Mouse (Mus musculus) cerebellum, adult 2 months (tissue): Measurements from ENCODE around the gene Srpk2. TPM values are rescaled to one million over a fixed set of nuclear protein-coding genes. Genes with fewer than 3 reads are reported as not detected.

ENCODE experiments used
- DNase-seq, 2 experiments: peaks; one replicate each; pipeline ENCODE4 v3.0.0; 2021
- H3K27ac ChIP-seq: fragments of 200-500 bp; 2 replicates; pipeline ENCODE4 v1.5.1; 2012; ENCODE audit warnings: low read length, control low read depth, inconsistent platforms; ENCODE audit not compliant: insufficient read depth
- H3K27me3 ChIP-seq: fragments of 200-500 bp; 2 replicates; pipeline ENCODE4 v1.6.1; 2012; ENCODE audit warnings: inconsistent platforms, mild to moderate bottlenecking, low read length, moderate library complexity; ENCODE audit not compliant: control insufficient read depth, insufficient read depth
- H3K4me1 ChIP-seq: fragments of 200-500 bp; 2 replicates; pipeline ENCODE4 v1.6.1; 2011; ENCODE audit warnings: low read length; ENCODE audit not compliant: control insufficient read depth, insufficient read depth
- H3K4me3 ChIP-seq: fragments of 200-500 bp; replicated peaks from 2 replicates; pipeline ENCODE3; 2011; ENCODE audit warnings: mild to moderate bottlenecking, low read depth, low read length, control low read depth; ENCODE audit not compliant: insufficient read depth
- CTCF ChIP-seq: fragments of 200-500 bp; IDR thresholded peaks from 2 replicates; pipeline ENCODE4 v1.5.1; 2011; ENCODE audit warnings: low read depth, mild to moderate bottlenecking, control low read depth, low read length, moderate library complexity, borderline replicate concordance; ENCODE audit not compliant: insufficient read depth
- POLR2A ChIP-seq: fragments of 200-500 bp; IDR thresholded peaks from 2 replicates; pipeline ENCODE4 v1.6.1; 2011; ENCODE audit warnings: low read length, control low read depth, borderline replicate concordance; ENCODE audit not compliant: insufficient read depth
- WGBS: fragments of 180-500 bp; shearing (Covaris S2); methylation state at CpG from one replicate; pipeline ENCODE4 v1.1.7; 2018; 5-methylcytosine and 5-hydroxymethylcytosine counted together
- polyA plus RNA-seq: library from polyadenylated mRNA; depleted of rRNA; stranded (reverse); fragments of >200 nt; gene quantifications from 2 replicates; pipeline ENCODE4 v1.2.3, GENCODE M21; 2012

Srpk2 gene
- polyA plus RNA-seq, 1 experiment, result 71.3 TPM

GRCm38 (mm10) chr5:23531100-23531499, 153.3 kb downstream of the Srpk2 start:
- no peaks in the 10 kb centered on the region for H3K27me3 ChIP-seq
- no peaks in the 10 kb centered on the region for H3K4me1 ChIP-seq
- H3K4me3 ChIP-seq, result no peak overlapping the region
- 97% methylated on average over 6 of the region's 6 CpGs for WGBS
- DNase-seq, result no peak
- TF ChIP-seq CTCF (no peak), POLR2A (no peak)
- H3K27ac ChIP-seq, result no peak overlapping the region

GRCm38 (mm10) chr5:23524621-23525020, 159.8 kb downstream of the Srpk2 start:
- no peaks in the 10 kb centered on the region; the same call in 1 of the 2 replicates for H3K27me3 ChIP-seq
- no peak for DNase-seq
- TF ChIP-seq CTCF, result no peak
- no peaks in the 10 kb centered on the region; the same call in 1 of the 2 replicates for H3K4me1 ChIP-seq
- H3K27ac ChIP-seq, result no peak overlapping the region; the same call in 1 of the 2 replicates
- H3K4me3 ChIP-seq, result no peak overlapping the region
- WGBS, result 48% methylated on average over 3 of the region's 3 CpGs

GRCm38 (mm10) chr5:23523936-23524335, 160.5 kb downstream of the Srpk2 start:
- WGBS, result 39% methylated on average over 3 of the region's 3 CpGs
- Histone ChIP-seq H3K27ac (no peak overlapping the region), H3K4me3 (no peak overlapping the region)

GRCm38 (mm10) chr5:23521645-23522044, 162.8 kb downstream of the Srpk2 start:
- H3K4me3 ChIP-seq, result no peak overlapping the region
- peaks cover 9% of the 10 kb centered on the region for H3K4me1 ChIP-seq
- no peaks in the 10 kb centered on the region; the same call in 1 of the 2 replicates for H3K27me3 ChIP-seq
- WGBS, result 92% methylated on average over 1 of the region's 1 CpGs
- H3K27ac ChIP-seq, result no peak overlapping the region
- no peak for TF ChIP-seq CTCF
- TF ChIP-seq POLR2A, result no peak
- no peak for DNase-seq

More at GRCm38 (mm10) chr5:23523936-23524335, 160.5 kb downstream of the Srpk2 start:
- TF ChIP-seq POLR2A (no peak), CTCF (no peak)
- H3K27me3 ChIP-seq, result no peaks in the 10 kb centered on the region; the same call in 1 of the 2 replicates
- H3K4me1 ChIP-seq, result peaks cover 6% of the 10 kb centered on the region
- peak in 1 of 2 experiments; percentile 22 for DNase-seq

GRCm38 (mm10) chr5:23519679-23520078, 164.7 kb downstream of the Srpk2 start:
- WGBS, result 93% methylated on average over 3 of the region's 3 CpGs
- peaks cover 9% of the 10 kb centered on the region for H3K4me1 ChIP-seq
- no peaks in the 10 kb centered on the region for H3K27me3 ChIP-seq
- TF ChIP-seq POLR2A, result no peak
- TF ChIP-seq CTCF, result no peak
- H3K27ac ChIP-seq, result no peak overlapping the region
- DNase-seq, result no peak
- H3K4me3 ChIP-seq, result no peak overlapping the region

- H3K27me3 ChIP-seq, result no peaks in the 10 kb centered on the region
- WGBS, result 46% methylated on average over 3 of the region's 3 CpGs
- peak in 1 of 2 experiments; percentile 61 for DNase-seq
- TF ChIP-seq POLR2A (no peak), CTCF (no peak)
- H3K4me3 ChIP-seq, result no peak overlapping the region
- no peak overlapping the region for H3K27ac ChIP-seq
- peaks cover 9% of the 10 kb centered on the region for H3K4me1 ChIP-seq
Measured at GRCm38 (mm10) chr5:23518673-23519072, 165.7 kb downstream of the Srpk2 start.

GRCm38 (mm10) chr5:23517839-23518238, 166.6 kb downstream of the Srpk2 start:
- H3K27ac ChIP-seq, result no peak overlapping the region
- WGBS, result 24% methylated on average over 4 of the region's 4 CpGs
- peaks cover 9% of the 10 kb centered on the region for H3K4me1 ChIP-seq
- DNase-seq, result peak in 1 of 2 experiments; percentile 23
- TF ChIP-seq POLR2A (no peak), CTCF (no peak)
- H3K4me3 ChIP-seq, result no peak overlapping the region
- no peaks in the 10 kb centered on the region for H3K27me3 ChIP-seq

GRCm38 (mm10) chr5:23516962-23517361, 167.5 kb downstream of the Srpk2 start:
- no peak for DNase-seq
- peaks cover 9% of the 10 kb centered on the region for H3K4me1 ChIP-seq
- TF ChIP-seq POLR2A, result no peak
- TF ChIP-seq CTCF, result no peak
- H3K4me3 ChIP-seq, result no peak overlapping the region
- no peaks in the 10 kb centered on the region for H3K27me3 ChIP-seq
- no peak overlapping the region for H3K27ac ChIP-seq
- WGBS, result 55% methylated on average over 3 of the region's 3 CpGs
